Mouse (Mus musculus) limb, embryonic 10.5 days (tissue): ENCODE data around the gene Fbxo31. TPM values are rescaled to one million over a fixed set of nuclear protein-coding genes. Genes with fewer than 3 reads are reported as not detected.

ENCODE experiments used
- DNase-seq: peaks from one replicate; pipeline ENCODE4 v3.0.0-alpha.2; 2017; ENCODE audit warnings: low spot score
- H3K27ac ChIP-seq: fragments of 300-500 bp; sonication (generic); 2 replicates; pipeline ENCODE4 v1.5.1; 2016; ENCODE audit warnings: mild to moderate bottlenecking
- H3K27me3 ChIP-seq: fragments of 300-500 bp; sonication (generic); 2 replicates; pipeline ENCODE4 v1.6.1; 2016; ENCODE audit warnings: low read depth, mild to moderate bottlenecking; ENCODE audit not compliant: poor library complexity, severe bottlenecking
- H3K36me3 ChIP-seq: fragments of 300-500 bp; sonication (generic); 2 replicates; pipeline ENCODE4 v1.6.1; 2016; ENCODE audit warnings: mild to moderate bottlenecking, moderate library complexity
- H3K4me1 ChIP-seq: fragments of 300-500 bp; sonication (generic); 2 replicates; pipeline ENCODE4 v1.6.1; 2016
- H3K4me3 ChIP-seq: fragments of 300-500 bp; sonication (generic); 2 replicates; pipeline ENCODE4 v1.5.1; 2016; ENCODE audit warnings: mild to moderate bottlenecking, moderate library complexity
- H3K9me3 ChIP-seq: fragments of 300-500 bp; sonication (generic); replicated peaks from 2 replicates; pipeline ENCODE4 v1.6.1; 2016; ENCODE audit warnings: mild to moderate bottlenecking
- WGBS: fragments of 180-500 bp; shearing (Covaris S2); methylation state at CpG from one replicate; pipeline ENCODE4 v1.1.7; 2016; 5-methylcytosine and 5-hydroxymethylcytosine counted together
- polyA plus RNA-seq: library from polyadenylated mRNA; unstranded; fragments of >200 nt; fragmentation: Nextera tagmentation; extraction: Ambion mirVana; gene quantifications from 2 replicates; pipeline ENCODE4 v1.2.1, GENCODE M21; 2016

The Fbxo31 gene
- polyA plus RNA-seq, 1 experiment from 2014 or later: 15.3 TPM

DNA sequence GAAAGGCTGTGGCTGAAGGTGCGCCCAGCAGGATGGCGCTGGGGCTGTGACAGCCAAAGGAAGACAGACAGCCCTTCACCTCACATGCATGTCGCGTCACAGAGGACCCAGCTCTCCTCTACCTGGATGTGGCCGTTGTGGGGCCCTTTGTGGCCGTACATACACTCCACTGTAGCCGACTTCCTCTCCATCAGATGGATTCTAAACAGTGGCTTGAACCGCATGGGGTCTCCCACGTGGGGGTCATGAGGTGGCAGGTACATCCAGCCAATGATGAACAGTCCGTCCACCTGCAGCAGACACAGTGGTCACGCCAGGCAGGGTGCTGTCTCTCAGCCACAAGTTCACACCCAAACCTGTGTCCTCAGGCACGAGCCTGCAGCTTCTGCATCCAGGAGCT lies 18.8 kb downstream of the Fbxo31 start:
- Histone ChIP-seq H3K27ac (no peak overlapping the region), H3K4me1 (no peaks in the 10 kb centered on the region), H3K4me3 (no peak overlapping the region), H3K36me3 (peaks cover 66% of the 10 kb centered on the region), H3K9me3 (no peaks in the 10 kb centered on the region), H3K27me3 (no peaks in the 10 kb centered on the region)
- 93% methylated on average over 12 of the region's 12 CpGs for WGBS
- DNase-seq: no peak

DNA sequence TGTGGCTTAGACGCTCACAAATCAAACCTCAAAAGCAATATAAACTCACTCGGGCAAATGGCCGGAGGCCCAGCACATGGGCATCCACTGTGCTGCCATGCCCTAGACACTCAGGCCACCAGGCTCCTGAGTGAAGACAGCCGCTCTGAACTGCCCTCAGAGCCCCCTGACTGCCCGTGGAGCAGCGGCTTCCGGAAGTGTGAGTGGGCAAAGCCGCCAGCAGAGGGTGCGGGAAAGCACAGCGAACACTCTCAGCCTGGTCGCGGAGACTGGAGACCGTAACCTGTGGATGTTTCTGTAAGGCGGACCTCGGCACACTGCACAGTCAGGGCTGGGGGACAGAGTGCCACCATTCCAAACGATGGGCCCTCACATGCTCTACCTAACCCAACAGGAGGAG lies 20.1 kb downstream of the Fbxo31 start:
- WGBS: 87% methylated on average over 16 of the region's 16 CpGs
- no peak for DNase-seq
- Histone ChIP-seq H3K4me1 (no peaks in the 10 kb centered on the region), H3K9me3 (no peaks in the 10 kb centered on the region), H3K27me3 (no peaks in the 10 kb centered on the region), H3K27ac (no peak overlapping the region), H3K36me3 (peaks cover 72% of the 10 kb centered on the region), H3K4me3 (no peak overlapping the region)

DNA sequence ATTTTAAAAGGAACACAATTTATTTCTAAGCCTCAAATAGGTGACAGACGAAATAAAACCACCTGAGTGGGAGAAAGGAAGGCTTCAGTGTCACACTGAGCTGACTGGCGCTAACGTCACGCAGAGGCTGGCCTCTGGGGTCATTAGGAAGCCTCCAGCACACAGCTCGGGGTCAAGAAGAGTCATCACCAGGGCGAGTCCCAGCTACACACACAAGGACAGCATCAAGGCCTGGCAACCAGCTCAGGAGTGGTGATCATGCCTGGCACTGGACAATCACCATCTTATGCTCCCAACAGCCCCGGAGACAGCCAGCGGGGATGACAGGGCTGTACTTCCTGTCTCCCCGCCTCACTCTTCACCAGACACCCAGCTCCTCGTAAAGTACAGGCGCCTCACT lies 20.9 kb downstream of the Fbxo31 start:
- WGBS: 81% methylated on average over 11 of the region's 11 CpGs
- Histone ChIP-seq H3K4me3 (no peak overlapping the region), H3K4me1 (no peaks in the 10 kb centered on the region), H3K27ac (no peak overlapping the region), H3K9me3 (no peaks in the 10 kb centered on the region), H3K36me3 (peaks cover 75% of the 10 kb centered on the region), H3K27me3 (no peaks in the 10 kb centered on the region)
- DNase-seq: no peak

DNA sequence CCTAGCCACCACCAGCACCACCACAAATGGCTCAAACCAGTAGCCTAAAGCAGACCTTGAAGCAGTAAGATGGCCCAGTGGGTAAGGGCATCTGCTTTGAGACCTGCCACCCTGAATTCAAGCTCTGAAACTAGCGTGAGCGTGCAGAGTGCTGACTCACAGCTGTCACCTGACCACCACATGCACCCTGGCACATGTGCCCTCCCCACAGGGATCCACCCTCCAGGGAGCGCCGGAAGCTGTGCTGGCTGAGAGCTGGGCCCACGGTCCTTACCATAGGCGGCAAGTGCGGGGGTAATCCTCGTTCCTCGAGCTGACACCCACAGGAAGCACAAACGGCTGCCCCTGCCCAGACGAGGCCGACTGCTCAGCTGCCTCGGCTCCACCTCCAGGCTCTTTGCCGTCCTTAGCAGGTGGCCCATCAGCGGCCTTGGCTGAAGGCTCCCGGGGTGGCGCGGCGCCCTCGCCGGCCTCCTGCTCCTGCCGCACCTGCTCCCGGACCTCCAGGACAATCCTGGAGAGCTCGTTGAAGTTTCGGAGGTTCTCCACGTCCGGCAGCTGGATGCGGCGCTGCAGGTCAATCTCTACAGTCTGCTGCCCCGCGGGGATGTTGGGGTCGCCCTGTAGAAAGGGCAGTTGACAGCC lies 24.7 kb downstream of the Fbxo31 start:
- no peak for DNase-seq
- Histone ChIP-seq H3K9me3 (no peaks in the 10 kb centered on the region), H3K27ac (no peak overlapping the region), H3K36me3 (peaks cover 87% of the 10 kb centered on the region), H3K4me3 (no peak overlapping the region), H3K27me3 (no peaks in the 10 kb centered on the region), H3K4me1 (no peaks in the 10 kb centered on the region; the same call in 1 of the 2 replicates)
- 95% methylated on average over 32 of the region's 32 CpGs for WGBS

DNA sequence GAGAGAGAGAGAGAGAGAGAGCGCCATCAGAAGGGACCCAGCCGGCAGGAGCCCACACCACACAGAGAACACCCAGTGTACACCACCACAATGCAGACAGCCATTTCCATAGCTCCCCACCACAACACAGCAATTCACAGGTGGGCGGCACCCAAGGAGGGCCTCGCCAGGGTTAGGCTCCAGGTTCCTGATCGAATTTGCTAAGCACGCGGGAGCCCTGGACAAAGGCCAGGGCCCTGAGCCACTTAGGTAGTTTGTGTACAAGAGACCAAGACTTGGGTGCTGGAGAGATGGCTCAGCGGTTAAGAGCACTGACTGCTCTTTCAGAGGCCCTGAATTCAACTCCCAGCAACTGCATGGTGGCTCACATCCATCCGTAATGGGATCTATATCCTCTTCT lies 26.1 kb downstream of the Fbxo31 start:
- peaks cover 73% of the 10 kb centered on the region for H3K36me3 ChIP-seq
- no peak for DNase-seq
- no peak overlapping the region for H3K27ac ChIP-seq
- no peak overlapping the region for H3K4me3 ChIP-seq
- no peaks in the 10 kb centered on the region for H3K9me3 ChIP-seq
- no peaks in the 10 kb centered on the region for H3K27me3 ChIP-seq
- 94% methylated on average over 7 of the region's 9 CpGs for WGBS
- H3K4me1 ChIP-seq: no peaks in the 10 kb centered on the region; the same call in 1 of the 2 replicates

DNA sequence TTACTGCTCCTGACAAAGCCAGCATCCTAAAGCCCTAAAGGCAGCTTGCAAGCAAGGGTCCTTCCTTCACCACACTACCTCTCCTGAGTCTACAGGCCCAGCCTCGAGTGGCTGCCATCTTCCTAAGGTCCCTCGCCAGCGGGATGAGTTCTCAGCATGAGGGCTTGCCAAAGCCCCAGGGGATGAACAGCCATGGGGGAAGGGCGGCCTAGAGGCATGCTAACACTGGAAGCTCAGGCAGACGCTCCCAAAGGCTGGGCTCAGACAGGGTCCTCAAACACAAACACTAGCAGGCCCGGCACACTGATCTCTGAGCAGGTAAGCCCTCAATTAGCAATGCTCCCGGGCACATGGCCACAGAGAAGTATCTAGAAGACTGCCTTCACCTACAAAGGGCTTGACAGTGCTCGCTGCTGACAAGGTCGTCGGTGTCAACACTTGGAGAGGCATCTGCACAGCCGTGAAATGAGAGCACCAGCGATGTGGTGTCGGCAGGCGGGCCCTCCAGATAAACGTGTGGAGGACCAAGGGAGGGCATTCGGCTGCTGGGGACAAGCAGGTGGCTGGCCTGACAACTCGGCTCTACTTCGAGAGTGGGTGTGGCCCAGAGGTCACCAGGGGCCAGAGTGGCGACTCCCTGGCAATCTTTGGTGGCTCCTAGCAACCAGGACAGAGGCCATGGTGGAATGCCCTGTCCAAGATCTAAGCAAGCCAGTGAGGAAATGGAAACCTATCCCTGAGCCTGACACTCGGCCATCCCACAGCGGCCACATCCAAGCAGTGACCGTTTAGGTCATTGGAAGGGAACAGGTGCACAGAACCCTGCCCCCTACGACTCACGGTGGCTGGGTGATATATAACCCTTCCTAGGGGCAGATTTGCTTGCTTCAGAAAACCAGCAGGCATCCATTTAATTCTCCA lies 27.3 kb downstream of the Fbxo31 start:
- H3K27ac ChIP-seq: no peak overlapping the region
- no peaks in the 10 kb centered on the region; the same call in 1 of the 2 replicates for H3K4me1 ChIP-seq
- DNase-seq: no peak
- WGBS: 78% methylated on average over 24 of the region's 24 CpGs
- H3K4me3 ChIP-seq: no peak overlapping the region
- H3K27me3 ChIP-seq: no peaks in the 10 kb centered on the region
- peaks cover 67% of the 10 kb centered on the region for H3K36me3 ChIP-seq
- H3K9me3 ChIP-seq: no peaks in the 10 kb centered on the region

DNA sequence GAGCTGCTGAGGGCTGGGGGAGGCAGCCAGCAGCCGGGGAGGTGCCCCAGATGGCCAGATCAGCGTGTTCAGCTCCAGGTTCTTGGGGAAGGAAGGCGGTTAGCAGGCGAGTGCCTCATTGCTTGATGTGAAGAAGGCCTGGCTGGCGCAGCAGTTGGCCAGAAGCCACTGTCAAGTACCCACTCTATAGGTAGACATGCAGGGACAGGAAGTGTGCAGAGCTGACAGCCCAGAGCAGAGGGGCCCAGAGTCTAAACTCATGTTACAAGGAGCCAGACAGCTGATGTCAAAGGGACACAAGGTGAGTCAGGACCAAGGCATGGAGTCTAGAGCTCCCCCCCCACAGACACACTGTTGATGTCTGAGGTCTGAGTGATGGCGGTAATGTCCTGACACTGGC lies 28.6 kb downstream of the Fbxo31 start:
- no peak for DNase-seq
- Histone ChIP-seq H3K4me1 (no peaks in the 10 kb centered on the region; the same call in 1 of the 2 replicates), H3K27ac (no peak overlapping the region), H3K27me3 (peaks cover 2% of the 10 kb centered on the region; the same call in 1 of the 2 replicates), H3K9me3 (no peaks in the 10 kb centered on the region), H3K4me3 (no peak overlapping the region), H3K36me3 (peaks cover 58% of the 10 kb centered on the region)
- WGBS: 93% methylated on average over 6 of the region's 6 CpGs

DNA sequence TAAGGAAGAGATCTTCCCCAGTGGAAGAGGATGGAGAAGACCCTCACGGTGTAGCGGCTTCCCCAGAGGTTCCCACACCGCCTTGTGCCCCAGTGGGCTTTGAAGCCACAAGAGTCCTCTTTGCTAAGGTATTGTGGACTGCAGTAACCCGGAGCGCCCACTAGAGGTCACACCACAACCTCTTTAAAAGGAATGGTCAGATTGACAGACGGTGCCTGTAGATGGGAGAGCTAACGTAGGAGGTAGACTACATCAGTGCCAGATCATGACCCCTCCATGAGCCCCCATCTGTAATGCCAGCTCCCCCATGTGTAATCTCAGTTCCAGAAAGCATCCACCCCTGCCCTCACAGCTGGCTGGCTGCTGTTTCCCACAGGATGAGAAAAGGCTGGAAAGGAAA lies 31.5 kb downstream of the Fbxo31 start:
- H3K4me3 ChIP-seq: no peak overlapping the region
- no peak overlapping the region for H3K27ac ChIP-seq
- WGBS: 14% methylated on average over 7 of the region's 7 CpGs
- H3K9me3 ChIP-seq: no peaks in the 10 kb centered on the region
- peaks cover 12% of the 10 kb centered on the region; the same call in 1 of the 2 replicates for H3K27me3 ChIP-seq
- H3K4me1 ChIP-seq: no peaks in the 10 kb centered on the region; the same call in 1 of the 2 replicates
- peaks cover 29% of the 10 kb centered on the region for H3K36me3 ChIP-seq
- DNase-seq: peak; percentile 78

DNA sequence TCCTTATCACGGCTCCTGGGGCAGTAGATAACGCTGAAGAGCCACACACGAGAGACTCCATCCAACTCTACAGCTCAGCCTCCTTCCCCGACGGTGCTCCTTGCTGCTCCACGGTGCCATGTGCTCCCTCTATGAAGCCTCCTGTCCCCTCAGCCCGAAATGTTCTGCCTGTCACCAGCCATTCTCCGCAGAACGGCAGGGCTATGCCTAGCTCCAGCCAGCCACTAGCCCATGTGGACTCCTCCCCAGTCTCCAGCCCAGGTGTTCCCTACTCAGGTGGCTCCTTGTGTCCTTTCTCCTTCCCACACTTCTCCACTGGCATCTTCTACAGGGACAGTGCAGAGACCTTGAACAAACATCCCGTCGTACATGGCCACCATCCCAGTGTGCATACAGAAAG lies 33.7 kb downstream of the Fbxo31 start:
- no peak overlapping the region for H3K27ac ChIP-seq
- no peak for DNase-seq
- H3K4me1 ChIP-seq: no peaks in the 10 kb centered on the region
- H3K4me3 ChIP-seq: no peak overlapping the region
- H3K27me3 ChIP-seq: peaks cover 13% of the 10 kb centered on the region; the same call in 1 of the 2 replicates
- peaks cover 7% of the 10 kb centered on the region for H3K36me3 ChIP-seq
- H3K9me3 ChIP-seq: no peaks in the 10 kb centered on the region; the same call in 1 of the 2 replicates
- 78% methylated on average over 11 of the region's 11 CpGs for WGBS

DNA sequence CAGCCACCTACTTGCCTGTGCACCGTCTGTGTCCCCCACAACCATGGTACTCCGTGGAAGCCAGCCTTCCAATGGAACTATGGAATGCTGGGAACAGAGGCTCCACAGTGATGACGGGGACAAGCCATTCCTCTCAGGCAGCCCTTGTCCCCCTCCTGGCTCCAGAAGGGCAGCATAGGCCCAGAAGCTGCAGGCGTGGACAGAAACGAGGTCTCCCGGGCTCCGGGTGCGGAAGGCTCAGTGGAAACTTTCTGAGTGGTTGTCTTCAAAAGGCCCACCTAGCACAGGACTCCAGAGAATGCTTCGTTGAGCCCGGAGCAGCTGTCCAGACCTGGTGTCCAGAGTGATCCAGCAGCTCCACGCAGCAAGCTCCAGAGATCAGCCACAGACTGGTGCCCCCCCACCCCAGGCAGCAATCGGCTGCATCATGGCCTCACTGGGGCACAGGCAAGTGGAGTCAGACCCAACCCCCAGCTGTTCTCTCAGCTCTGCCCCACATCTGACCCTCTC lies 34.3 kb downstream of the Fbxo31 start, which contains the start of gene 1700018B08Rik:
1700018B08Rik (minus strand) TSS at position 45 of the 510 bp plus-strand sequence.
- H3K4me1 ChIP-seq: no peaks in the 10 kb centered on the region
- no peaks in the 10 kb centered on the region; the same call in 1 of the 2 replicates for H3K9me3 ChIP-seq
- DNase-seq: no peak
- no peak within 1 kb of the TSS for H3K27ac ChIP-seq
- peaks cover 19% of the 10 kb centered on the region; the same call in 1 of the 2 replicates for H3K27me3 ChIP-seq
- no peak within 1 kb of the TSS for H3K4me3 ChIP-seq
- 0 out of 2 replicates have a peak, but pooled peaks cover under 1% of the 10 kb centered on the region for H3K36me3 ChIP-seq
- WGBS: 89% methylated on average over 12 of the region's 12 CpGs

DNA sequence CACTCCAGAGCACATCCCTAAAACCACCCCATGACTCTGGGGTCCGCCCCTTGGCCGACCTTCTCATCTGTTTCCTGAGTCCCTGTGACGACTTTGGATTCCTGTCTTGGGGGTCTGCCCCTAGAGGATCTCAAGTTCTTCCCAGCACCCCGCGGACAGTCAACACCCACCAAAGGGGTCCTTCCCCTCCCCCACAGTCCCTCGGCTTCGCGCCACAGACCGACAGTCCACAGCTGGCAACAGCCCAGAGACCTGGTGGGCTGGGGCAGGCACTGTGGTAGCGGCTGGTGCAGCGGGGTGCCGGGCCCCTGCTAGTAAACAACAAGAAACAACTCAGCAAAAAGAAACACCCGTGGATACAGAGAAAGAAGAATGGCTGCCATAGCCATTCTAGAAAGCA lies 35.7 kb downstream of the Fbxo31 start:
- Histone ChIP-seq H3K4me3 (no peak overlapping the region), H3K27me3 (peaks cover 23% of the 10 kb centered on the region; the same call in 1 of the 2 replicates), H3K27ac (no peak overlapping the region), H3K9me3 (no peaks in the 10 kb centered on the region; the same call in 1 of the 2 replicates), H3K36me3 (no peaks in the 10 kb centered on the region), H3K4me1 (no peaks in the 10 kb centered on the region)
- WGBS: 73% methylated on average over 13 of the region's 13 CpGs
- DNase-seq: no peak

DNA sequence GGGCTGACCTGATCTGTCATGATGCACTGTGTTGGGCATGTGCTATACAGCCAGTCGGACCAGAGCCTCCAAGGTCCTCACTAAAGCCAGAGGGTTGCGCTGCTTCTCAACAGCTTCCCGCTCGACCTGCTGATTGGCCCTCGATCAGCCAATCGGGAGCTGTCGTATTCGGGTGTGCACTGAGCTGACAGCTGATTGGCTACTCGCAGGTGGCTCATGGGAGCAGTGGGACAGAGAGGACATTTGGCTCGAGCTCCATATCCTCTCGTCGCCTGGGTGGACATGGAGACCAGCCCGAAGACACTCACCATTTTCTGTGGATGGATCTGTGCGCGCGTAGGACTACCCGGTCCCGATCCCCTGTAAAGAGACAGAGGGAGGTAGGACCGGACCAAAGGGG lies 36.7 kb downstream of the Fbxo31 start:
- no peaks in the 10 kb centered on the region; the same call in 1 of the 2 replicates for H3K9me3 ChIP-seq
- H3K4me3 ChIP-seq: no peak overlapping the region
- no peaks in the 10 kb centered on the region for H3K36me3 ChIP-seq
- 77% methylated on average over 19 of the region's 19 CpGs for WGBS
- H3K27me3 ChIP-seq: peaks cover 23% of the 10 kb centered on the region; the same call in 1 of the 2 replicates
- no peak overlapping the region for H3K27ac ChIP-seq
- no peak for DNase-seq
- no peaks in the 10 kb centered on the region for H3K4me1 ChIP-seq

DNA sequence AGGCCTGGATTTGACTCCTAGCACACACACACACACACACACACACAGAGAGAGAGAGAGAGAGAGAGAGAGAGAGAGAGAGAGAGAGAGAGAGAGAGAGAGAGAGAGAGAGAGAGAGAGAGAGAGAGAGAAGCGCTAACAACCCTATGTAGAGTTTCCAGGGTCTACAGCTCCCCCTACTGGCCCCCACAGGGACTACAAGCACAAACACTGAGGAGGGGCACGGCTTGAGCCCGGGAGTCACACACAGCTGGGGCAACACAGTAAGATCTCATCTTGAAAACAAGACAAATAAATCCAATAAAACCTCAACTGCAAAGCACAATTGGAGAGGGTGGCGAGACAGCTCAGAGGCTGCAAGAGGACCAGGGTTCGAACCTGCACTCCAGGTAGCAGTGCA lies 46.2 kb downstream of the Fbxo31 start:
- Histone ChIP-seq H3K4me3 (no peak overlapping the region), H3K27me3 (peaks cover 13% of the 10 kb centered on the region), H3K27ac (no peak overlapping the region), H3K4me1 (no peaks in the 10 kb centered on the region), H3K9me3 (no peaks in the 10 kb centered on the region), H3K36me3 (no peaks in the 10 kb centered on the region)
- DNase-seq: peak; percentile 79
- 61% methylated on average over 5 of the region's 5 CpGs for WGBS
